Mouse (Mus musculus) liver, embryonic 13.5 days (tissue): ENCODE data around the gene Caskin1. TPM values are rescaled to one million over a fixed set of nuclear protein-coding genes. Genes with fewer than 3 reads are reported as not detected.
A peak's percentile ranks its signal among the peaks of the same experiment; 100 is the strongest.

Experiments used
- ATAC-seq: fragments of 200-750 bp; cut with Nextera tagmentation; 2 replicates; pipeline ENCODE4 v1.8.0; 2017; ENCODE audit warnings: low read depth, mild to moderate bottlenecking, moderate number of reproducible peaks, moderate library complexity
- DNase-seq: peaks from one replicate; pipeline ENCODE4 v3.0.0; 2022
- H3K27ac ChIP-seq: fragments of 300-500 bp; sonication (generic); 2 replicates; pipeline ENCODE4 v1.5.1; 2015; ENCODE audit warnings: moderate library complexity, mild to moderate bottlenecking, inconsistent platforms
- H3K27me3 ChIP-seq: fragments of 300-500 bp; sonication (generic); 2 replicates; pipeline ENCODE4 v1.6.1; 2015; ENCODE audit warnings: mild to moderate bottlenecking, inconsistent platforms
- H3K36me3 ChIP-seq: fragments of 300-500 bp; sonication (generic); 2 replicates; pipeline ENCODE4 v1.6.1; 2015; ENCODE audit warnings: mild to moderate bottlenecking, inconsistent platforms
- H3K4me1 ChIP-seq: fragments of 300-500 bp; sonication (generic); replicated peaks from 2 replicates; pipeline ENCODE4 v1.6.1; 2015; ENCODE audit warnings: inconsistent platforms
- H3K4me2 ChIP-seq: fragments of 300-500 bp; sonication (generic); 2 replicates; pipeline ENCODE4 v1.6.1; 2015; ENCODE audit warnings: inconsistent platforms, mild to moderate bottlenecking, moderate library complexity
- H3K4me3 ChIP-seq: fragments of 300-500 bp; sonication (generic); replicated peaks from 2 replicates; pipeline ENCODE4 v1.5.1; 2015; ENCODE audit warnings: mild to moderate bottlenecking, inconsistent platforms
- H3K9ac ChIP-seq: fragments of 300-500 bp; sonication (generic); 2 replicates; pipeline ENCODE4 v1.6.1; 2015; ENCODE audit warnings: mild to moderate bottlenecking, inconsistent platforms
- H3K9me3 ChIP-seq: fragments of 300-500 bp; sonication (generic); replicated peaks from 2 replicates; pipeline ENCODE4 v1.6.1; 2016; ENCODE audit warnings: inconsistent platforms
- whole genome bisulfite sequencing: fragments of 180-500 bp; shearing (Covaris S2); methylation state at CpG from one replicate; pipeline ENCODE4 v1.1.7; 2015; ENCODE audit not compliant: insufficient replicate concordance; 5-methylcytosine and 5-hydroxymethylcytosine counted together
- polyA plus RNA-seq: library from polyadenylated mRNA; unstranded; fragments of >200 nt; fragmentation: Nextera tagmentation; extraction: Ambion mirVana; gene quantifications from 2 replicates; pipeline ENCODE4 v1.2.1, GENCODE M21; 2015

Gene Caskin1
- polyA plus RNA-seq, 1 experiment from 2014 or later: 0.20 TPM

DNA sequence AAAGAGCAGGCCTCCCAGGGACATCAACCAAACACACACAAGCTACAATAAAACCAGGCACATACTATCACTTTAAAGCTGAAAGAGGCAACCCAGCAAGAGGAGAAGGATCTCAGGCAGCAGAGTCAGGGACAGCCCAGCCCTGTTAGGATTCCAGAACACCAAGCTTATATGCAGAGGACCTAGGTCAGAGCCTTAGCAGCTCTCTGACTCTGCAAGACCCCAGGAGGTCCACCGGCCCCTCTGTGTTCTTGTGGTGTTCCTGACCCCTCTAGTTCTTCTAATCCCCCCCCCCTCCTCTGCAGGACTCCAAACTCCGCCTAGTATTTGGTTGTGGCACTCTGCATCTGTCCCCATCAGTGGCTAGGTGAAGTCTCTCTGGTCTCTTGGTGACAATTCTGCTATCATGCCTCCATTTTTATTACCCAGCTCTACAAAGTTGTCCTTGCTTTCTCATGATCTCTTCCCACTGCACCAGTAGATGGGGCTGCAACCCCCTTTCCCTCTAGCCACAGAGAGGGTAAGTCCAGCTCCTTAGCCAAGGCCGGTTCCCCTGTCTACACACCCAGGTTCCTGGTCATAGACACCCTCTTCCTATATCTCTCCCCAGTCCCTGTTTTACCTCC, 8.1 kb upstream of the Caskin1 start:
- no peak overlapping the region for H3K4me3 ChIP-seq
- no peak for ATAC-seq
- H3K27me3 ChIP-seq: peaks cover 15% of the 10 kb centered on the region
- H3K27ac ChIP-seq: peak overlapping the region; percentile 82
- H3K36me3 ChIP-seq: peaks cover 28% of the 10 kb centered on the region
- 42% methylated on average over 3 of the region's 3 CpGs for WGBS
- no peak for DNase-seq
- H3K4me1 ChIP-seq: peaks cover 33% of the 10 kb centered on the region
- H3K4me2 ChIP-seq: peak overlapping the region; percentile 76
- peak overlapping the region; percentile 33; the same call in 1 of the 2 replicates for H3K9ac ChIP-seq
- H3K9me3 ChIP-seq: no peaks in the 10 kb centered on the region

DNA sequence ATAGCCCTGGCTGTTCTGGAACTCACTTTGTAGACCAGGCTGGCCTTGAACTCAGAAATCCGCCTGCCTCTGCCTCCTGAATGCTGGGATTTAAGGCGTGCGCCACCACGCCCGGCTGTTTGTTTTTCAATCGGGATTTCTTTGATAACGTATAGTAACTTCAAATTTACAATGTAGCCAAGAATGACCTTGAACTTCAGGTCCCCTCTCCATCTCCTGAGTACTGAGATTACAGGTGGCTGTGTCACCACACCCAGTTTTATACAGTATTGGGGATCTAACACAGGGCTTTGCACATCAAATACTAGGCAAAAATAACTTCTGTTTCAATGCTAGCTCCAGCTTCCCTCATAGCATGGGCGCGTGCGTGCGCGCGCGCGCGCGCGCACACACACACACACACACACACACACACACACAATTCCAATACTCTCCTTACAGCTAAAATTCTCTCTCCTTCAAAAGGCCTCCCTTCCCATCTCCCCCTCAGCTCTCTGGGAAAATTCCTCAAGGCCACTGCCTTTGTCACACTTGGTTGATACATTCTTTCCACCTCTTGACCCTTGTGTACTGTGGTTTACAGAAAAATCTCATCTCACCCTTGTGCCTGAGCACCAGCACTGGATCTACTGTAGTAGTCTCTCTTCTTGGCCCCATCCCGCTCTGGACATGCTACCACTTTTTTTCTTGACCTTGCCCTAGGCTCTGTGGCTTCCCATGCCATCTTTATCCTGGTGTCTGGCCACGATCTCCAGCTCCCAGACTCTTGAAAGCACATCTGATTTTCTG, 7.2 kb upstream of the Caskin1 start:
- no peak for DNase-seq
- no peak overlapping the region for H3K9ac ChIP-seq
- 89% methylated on average over 20 of the region's 20 CpGs for WGBS
- ATAC-seq: no peak
- H3K4me3 ChIP-seq: no peak overlapping the region
- peaks cover 24% of the 10 kb centered on the region for H3K27me3 ChIP-seq
- H3K4me2 ChIP-seq: no peak overlapping the region
- H3K36me3 ChIP-seq: peaks cover 19% of the 10 kb centered on the region
- H3K27ac ChIP-seq: no peak overlapping the region
- no peaks in the 10 kb centered on the region for H3K9me3 ChIP-seq
- H3K4me1 ChIP-seq: peaks cover 34% of the 10 kb centered on the region

GRCm38 (mm10) chr17:24483495-24483894, 4.9 kb upstream of the Caskin1 start:
- no peak for DNase-seq
- peaks cover 46% of the 10 kb centered on the region for H3K27me3 ChIP-seq
- H3K9ac ChIP-seq: no peak overlapping the region
- peaks cover 23% of the 10 kb centered on the region for H3K4me1 ChIP-seq
- no peak for ATAC-seq
- 80% methylated on average over 3 of the region's 3 CpGs for WGBS
- H3K9me3 ChIP-seq: no peaks in the 10 kb centered on the region
- no peak overlapping the region for H3K27ac ChIP-seq
- no peak overlapping the region for H3K4me3 ChIP-seq
- no peak overlapping the region for H3K4me2 ChIP-seq
- no peaks in the 10 kb centered on the region for H3K36me3 ChIP-seq

DNA sequence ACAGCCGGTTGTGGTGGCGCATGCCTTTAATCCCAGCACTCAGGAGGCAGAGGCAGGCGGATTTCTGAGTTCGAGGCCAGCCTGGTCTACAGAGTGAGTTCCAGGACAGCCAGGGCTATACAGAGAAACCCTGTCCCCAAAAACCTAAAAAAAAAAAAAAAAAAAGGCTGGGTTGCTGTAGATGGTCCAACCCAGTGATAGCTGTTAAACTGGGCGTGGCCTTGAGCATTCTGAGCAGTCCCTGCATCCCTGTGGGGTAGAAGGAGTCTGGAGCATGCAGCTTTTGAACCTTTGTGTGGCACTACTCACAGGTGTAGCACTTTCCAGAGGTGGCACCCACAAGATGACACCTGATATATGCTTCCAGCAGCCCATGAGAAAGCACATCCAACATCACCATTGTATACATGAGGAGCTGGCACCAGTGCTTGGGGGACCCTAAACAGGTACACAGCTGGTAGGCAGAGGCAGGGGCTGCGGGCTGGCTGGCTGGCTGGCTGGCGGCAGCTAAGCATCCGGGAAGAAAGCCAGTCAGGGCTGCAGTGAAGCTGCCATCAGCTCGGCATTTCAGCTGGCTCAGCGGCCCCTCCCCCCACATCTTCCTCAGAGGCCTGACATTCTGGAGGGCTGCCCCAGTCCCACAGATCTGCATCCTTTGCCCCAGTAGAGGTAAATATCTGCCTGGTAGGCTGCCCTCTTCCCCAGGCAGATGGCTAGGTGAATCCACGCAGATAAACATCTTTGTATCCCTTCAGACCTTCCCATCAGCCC, 3.1 kb upstream of the Caskin1 start:
- DNase-seq (no peak), ATAC-seq (no peak)
- Histone ChIP-seq H3K4me2 (no peak overlapping the region), H3K27me3 (peaks cover 64% of the 10 kb centered on the region), H3K36me3 (no peaks in the 10 kb centered on the region), H3K4me1 (peaks cover 25% of the 10 kb centered on the region), H3K27ac (no peak overlapping the region), H3K9me3 (no peaks in the 10 kb centered on the region), H3K4me3 (no peak overlapping the region), H3K9ac (no peak overlapping the region)
- WGBS: 42% methylated on average over 11 of the region's 11 CpGs

- H3K4me1 ChIP-seq: peaks cover 23% of the 10 kb centered on the region
- no peaks in the 10 kb centered on the region for H3K36me3 ChIP-seq
- H3K4me3 ChIP-seq: peak overlapping the region; percentile 59
- WGBS: 1% methylated on average over 75 of the region's 81 CpGs
- H3K9ac ChIP-seq: peak overlapping the region; percentile 50
- no peaks in the 10 kb centered on the region for H3K9me3 ChIP-seq
- H3K27ac ChIP-seq: no peak overlapping the region
- peak; percentile 35 for ATAC-seq
- no peak for DNase-seq
- peaks cover 77% of the 10 kb centered on the region for H3K27me3 ChIP-seq
- H3K4me2 ChIP-seq: peak overlapping the region; percentile 76
Observed at GRCm38 (mm10) chr17:24488662-24489264, 362 bp downstream of the Caskin1 start.

DNA sequence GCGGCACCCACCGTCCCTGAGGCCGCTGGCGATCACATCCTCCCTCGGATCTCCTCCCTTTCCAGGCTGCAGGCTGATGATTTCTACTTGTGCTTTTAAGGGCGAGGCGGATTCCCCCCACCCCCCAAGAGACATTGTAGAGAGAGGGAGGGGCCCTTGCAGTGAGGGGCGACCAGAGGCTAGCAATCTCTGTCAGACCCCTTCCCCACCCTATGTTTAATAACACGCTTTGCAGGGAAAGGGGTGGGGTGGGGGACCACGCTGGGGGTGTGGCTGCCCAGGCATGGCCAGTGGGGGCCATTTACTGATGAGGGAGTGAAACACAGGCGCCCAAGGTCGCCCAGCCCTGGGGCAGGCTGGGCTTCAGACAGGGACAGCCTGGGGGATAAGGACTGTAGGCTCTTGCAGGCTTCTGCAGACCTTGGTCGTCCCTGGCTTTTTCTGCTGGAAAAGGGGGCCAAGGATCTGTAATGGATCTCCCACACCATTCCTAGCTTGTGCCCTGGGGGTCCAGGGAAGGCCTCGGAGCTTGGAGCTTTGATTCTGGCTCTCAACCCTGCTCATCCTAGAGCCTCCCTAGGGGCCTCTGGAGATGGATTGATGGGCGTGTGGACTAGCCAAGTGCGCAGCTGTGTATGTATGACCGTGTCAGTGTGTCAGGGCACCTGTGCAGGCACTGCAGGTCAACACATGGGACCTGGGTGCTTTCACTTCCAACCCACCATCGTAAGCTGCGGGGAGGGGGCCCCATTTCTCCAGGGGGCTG, 1.0 kb downstream of the Caskin1 start:
- Histone ChIP-seq H3K4me2 (peak overlapping the region; percentile 76), H3K27ac (no peak overlapping the region), H3K27me3 (peaks cover 75% of the 10 kb centered on the region), H3K36me3 (no peaks in the 10 kb centered on the region), H3K9me3 (no peaks in the 10 kb centered on the region), H3K9ac (0 out of 2 replicates have a peak overlapping the region, but pooled peaks have one; percentile 50), H3K4me3 (peak overlapping the region; percentile 59), H3K4me1 (peaks cover 23% of the 10 kb centered on the region)
- DNase-seq (no peak), ATAC-seq (no peak)
- 23% methylated on average over 19 of the region's 19 CpGs for WGBS

- Histone ChIP-seq H3K4me1 (peaks cover 20% of the 10 kb centered on the region), H3K36me3 (no peaks in the 10 kb centered on the region), H3K9ac (no peak overlapping the region), H3K4me2 (no peak overlapping the region), H3K27me3 (peaks cover 67% of the 10 kb centered on the region), H3K9me3 (no peaks in the 10 kb centered on the region), H3K27ac (no peak overlapping the region), H3K4me3 (no peak overlapping the region)
- DNase-seq (no peak), ATAC-seq (no peak)
- WGBS: 73% methylated on average over 4 of the region's 4 CpGs
Observed at GRCm38 (mm10) chr17:24490399-24490798, 2.0 kb downstream of the Caskin1 start.

DNA sequence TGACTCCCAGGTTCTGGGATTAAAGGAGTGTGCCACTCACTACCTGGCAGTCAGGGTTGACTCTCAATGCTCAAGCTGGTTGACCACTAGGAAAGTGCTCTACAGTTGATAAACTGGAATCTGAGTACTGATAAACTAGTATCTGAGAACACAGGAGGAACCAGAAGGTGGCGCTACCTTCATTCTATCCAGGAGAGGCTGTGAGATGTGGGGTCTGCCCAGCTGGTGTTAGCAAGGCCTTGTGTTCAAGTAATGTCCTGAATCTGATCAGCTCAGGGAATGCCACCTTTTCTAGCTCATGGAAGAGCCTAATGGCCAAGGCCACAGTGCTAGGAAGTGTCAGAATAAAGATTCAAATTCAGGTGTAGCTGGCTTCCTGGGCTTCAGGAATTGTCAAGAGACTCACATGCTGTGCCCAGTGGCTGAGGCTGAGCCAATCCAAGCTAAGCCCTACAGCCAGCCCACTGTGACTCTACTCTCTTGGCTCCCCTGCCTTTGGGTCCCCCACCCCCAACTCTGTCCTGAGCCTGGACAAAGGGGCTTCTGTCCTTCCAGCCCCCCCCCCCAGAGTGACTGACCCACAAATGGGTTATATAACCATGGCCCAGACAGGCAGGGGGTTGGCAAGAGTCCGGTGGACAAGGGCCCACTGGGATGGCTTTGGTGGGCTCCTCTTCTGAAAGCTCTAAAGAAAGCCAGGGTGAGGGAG, 6.4 kb downstream of the Caskin1 start:
- Histone ChIP-seq H3K36me3 (no peaks in the 10 kb centered on the region), H3K4me2 (no peak overlapping the region), H3K4me3 (no peak overlapping the region), H3K27ac (no peak overlapping the region), H3K4me1 (no peaks in the 10 kb centered on the region), H3K27me3 (peaks cover 23% of the 10 kb centered on the region), H3K9ac (no peak overlapping the region), H3K9me3 (no peaks in the 10 kb centered on the region)
- peak; percentile 30 for DNase-seq
- no peak for ATAC-seq
- 42% methylated on average over 2 of the region's 2 CpGs for WGBS

- Histone ChIP-seq H3K9ac (no peak overlapping the region), H3K36me3 (no peaks in the 10 kb centered on the region), H3K27ac (no peak overlapping the region), H3K4me2 (no peak overlapping the region), H3K4me3 (no peak overlapping the region), H3K4me1 (no peaks in the 10 kb centered on the region), H3K27me3 (peaks cover 17% of the 10 kb centered on the region), H3K9me3 (no peaks in the 10 kb centered on the region)
- no peak for ATAC-seq
- no peak for DNase-seq
- 33% methylated on average over 3 of the region's 3 CpGs for WGBS
Observed at GRCm38 (mm10) chr17:24495443-24495842, 7.0 kb downstream of the Caskin1 start.

DNA sequence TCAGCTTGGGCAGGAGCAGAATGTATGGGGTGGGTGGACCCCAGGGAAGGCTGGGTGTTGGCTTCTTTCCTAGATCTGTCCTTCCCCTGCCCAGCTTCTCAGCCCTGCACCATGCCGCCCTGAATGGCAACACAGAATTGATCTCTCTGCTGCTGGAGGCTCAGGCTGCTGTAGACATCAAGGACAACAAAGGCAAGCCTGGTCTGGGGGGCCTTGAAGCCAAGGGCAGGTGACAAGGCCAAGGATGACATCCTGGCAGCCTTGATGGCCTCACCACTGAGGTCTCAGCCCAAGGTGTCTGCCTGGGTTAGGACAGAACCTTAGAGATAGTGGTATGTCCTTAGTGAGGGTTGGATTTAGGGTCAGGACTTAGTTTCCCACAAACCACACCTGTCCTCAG, 7.6 kb downstream of the Caskin1 start:
- Histone ChIP-seq H3K27me3 (peaks cover 11% of the 10 kb centered on the region), H3K4me1 (no peaks in the 10 kb centered on the region), H3K9ac (no peak overlapping the region), H3K4me2 (no peak overlapping the region), H3K4me3 (no peak overlapping the region), H3K9me3 (no peaks in the 10 kb centered on the region), H3K36me3 (no peaks in the 10 kb centered on the region), H3K27ac (no peak overlapping the region)
- ATAC-seq: no peak
- no peak for DNase-seq
- WGBS: 58% methylated on average over 1 of the region's 1 CpGs
